Mouse (Mus musculus): ENCODE data around the gene Ctla4.

The Ctla4 gene

DNA sequence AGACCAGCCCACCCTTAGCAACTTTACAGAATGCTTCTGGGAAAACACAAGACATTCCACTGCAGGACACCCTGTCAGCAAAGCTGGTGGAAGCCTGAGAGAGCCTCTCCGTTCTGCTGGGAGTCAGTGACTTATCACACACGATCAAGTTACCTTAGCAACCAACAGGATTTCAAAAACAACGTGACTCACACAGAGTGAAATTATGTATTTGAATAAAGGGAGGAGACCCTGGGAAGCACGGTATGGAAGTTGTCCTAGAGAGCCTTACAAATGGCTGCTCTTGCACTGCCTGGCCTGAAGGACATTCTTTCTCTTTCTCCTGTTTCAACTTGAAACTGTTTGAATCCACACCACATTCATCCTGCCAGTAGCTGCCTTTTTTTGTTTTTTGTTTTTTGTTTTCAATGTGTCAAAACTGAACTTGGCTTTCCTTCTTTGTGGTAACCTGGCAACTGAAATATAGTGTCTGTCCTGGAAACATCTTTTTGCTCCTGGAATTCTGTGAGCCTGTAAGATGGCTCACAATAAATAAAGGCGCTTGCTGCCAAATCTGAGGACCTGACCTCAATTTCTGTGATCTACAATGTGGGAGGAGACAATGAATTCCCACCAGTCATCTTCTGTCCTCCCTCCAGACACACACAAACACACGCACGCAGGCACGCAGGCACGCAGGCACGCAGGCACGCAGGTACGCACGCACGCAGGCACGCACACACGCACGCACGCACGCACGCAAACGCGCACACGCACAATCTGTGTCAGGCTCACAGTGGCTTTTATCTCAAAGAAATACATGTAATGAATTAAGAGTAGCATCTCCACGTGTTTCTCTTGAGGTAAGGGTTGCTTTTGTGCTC, 33.9 kb downstream of the Ctla4 start:
- no peak for DNase-seq (ENCODE audit: extremely low spot score)

- no peak for DNase-seq (ENCODE audit: extremely low spot score)
Observed at GRCm38 (mm10) chr1:60929036-60929435, 42.2 kb downstream of the Ctla4 start.

DNA sequence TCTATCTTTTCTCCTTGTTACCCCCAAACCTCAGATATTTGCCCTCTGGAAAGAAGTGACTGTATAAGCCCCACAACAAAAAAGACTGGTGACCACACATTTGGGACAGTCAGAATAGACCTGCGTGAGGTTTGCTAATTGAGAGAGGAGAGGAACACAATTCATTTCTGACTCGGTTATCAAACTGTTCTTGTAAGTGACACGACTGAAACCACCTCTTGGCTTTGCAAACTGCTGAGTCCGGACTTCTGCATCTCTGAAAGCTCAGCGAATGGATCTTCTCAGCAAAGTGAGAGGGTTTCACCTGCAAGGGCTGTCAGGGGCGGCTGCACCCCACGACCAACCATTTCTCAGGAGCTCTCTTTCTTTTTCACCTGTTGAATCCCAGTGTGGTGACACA, 43.6 kb downstream of the Ctla4 start:
- no peak for DNase-seq (ENCODE audit: extremely low spot score)

DNA sequence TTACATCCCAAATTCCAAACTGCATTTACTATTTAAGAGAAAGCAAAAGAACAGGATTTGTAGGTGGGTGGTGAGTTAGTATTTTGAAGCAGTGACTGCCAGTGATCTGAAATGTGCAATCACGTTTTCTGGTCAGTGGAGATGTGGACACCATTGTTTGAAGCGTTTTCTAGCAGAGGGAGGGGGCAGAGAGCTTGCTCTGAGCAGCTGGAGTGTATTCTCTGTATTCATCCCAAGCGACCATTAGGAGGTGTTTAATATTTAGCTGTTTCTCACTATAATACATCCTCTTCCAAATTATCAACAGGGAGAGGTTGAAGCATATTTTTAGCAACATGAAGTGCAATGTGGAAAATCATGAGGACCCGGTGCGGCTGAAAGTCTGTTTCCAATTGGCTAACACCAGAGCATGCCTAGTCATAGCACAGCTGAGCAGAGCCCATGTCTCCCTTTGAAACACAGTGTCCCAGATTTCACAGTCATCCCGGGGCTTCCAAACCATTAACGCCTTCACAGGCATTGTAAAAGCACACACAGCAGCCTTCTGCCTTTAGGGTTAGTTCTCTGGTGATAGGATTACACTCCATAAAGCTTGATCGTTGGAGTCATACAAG, 49.3 kb downstream of the Ctla4 start:
- no peak for DNase-seq (ENCODE audit: extremely low spot score)

- no peak for DNase-seq (ENCODE audit: extremely low spot score)
Observed at GRCm38 (mm10) chr1:60936963-60937711, 50.3 kb downstream of the Ctla4 start.

DNA sequence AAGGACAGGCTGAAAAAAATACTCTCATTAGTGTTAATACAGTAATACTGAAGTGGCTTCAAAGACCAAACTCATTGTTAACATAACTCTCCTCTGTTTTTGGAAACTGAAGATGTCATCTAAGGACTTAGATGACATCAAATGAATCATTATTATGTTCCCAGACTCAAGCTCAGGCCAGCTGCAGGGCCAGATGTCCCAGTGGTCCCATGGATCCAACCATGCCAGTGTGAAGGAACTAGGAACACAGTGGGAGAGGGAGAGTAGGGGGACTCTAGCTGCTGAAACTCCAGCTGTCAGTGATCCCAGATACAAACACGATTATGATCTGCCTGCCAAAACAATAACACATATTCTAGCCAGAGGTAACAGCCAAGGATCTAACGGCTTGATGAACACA, 51.5 kb downstream of the Ctla4 start:
- DNase-seq (ENCODE audit: extremely low spot score) = no peak

- no peak for DNase-seq (ENCODE audit: extremely low spot score)
Observed at GRCm38 (mm10) chr1:60938974-60939373, 52.2 kb downstream of the Ctla4 start.

DNA sequence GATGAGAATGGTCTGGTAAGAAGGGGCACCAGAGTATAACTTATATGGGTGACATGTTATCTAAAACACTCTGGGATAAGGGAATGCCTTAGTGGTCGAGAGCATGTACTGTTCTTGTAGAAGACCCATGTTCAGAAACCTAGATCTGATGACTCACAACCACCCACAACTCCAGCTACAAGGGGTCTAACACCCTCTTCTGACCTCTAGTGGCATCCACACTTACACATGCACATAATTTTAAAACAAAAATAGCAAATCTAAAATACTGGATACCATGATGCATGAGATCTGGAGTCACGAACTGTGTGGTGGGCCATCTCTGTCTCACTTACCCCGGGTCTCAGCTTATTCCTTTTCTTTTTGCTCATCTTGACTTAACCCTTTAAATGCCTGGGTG, 53.2 kb downstream of the Ctla4 start:
- no peak for DNase-seq (ENCODE audit: extremely low spot score)

DNA sequence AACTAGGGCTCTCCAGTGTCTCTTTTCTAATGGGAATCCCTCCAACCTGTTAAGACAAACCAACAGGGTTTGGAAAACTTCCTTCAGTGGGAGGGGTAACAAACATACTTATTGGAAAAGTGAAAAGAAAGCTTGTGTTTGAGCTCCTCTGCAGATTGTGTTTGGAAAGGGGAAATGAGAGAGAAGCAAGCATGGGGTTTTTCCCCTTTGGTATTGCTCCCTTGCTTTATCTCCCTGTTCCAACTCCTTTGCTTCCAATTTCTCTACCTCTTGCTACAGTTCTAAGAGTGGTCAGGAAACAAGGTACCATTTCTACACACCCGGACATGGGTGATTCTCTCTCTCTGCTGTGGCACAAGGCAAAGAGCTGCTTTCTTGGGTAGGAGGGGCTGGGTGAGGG, 53.8 kb downstream of the Ctla4 start:
- no peak for DNase-seq (ENCODE audit: extremely low spot score)

- no peak for DNase-seq (ENCODE audit: extremely low spot score)
Observed at GRCm38 (mm10) chr1:60941056-60942048, 54.6 kb downstream of the Ctla4 start.

DNA sequence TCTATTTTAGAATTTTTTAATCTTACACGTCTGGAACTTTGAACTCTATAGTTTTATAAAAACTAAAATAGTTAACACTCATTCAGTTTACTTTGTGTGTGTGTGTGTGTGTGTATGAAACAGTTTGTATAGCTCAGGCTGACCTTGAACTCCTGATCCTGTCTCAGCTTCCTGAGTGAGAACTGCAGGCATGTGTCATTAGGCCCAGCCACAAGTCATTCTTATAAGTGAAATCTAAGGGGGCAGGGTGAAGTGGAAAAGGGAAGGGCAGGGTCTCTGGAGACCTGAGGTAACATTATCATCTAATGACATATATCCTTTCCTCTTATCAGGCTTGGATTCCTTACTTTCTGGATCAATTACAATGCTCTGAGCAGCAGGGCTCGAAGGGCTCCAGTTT, 56.1 kb downstream of the Ctla4 start:
- DNase-seq (ENCODE audit: extremely low spot score) = no peak

DNA sequence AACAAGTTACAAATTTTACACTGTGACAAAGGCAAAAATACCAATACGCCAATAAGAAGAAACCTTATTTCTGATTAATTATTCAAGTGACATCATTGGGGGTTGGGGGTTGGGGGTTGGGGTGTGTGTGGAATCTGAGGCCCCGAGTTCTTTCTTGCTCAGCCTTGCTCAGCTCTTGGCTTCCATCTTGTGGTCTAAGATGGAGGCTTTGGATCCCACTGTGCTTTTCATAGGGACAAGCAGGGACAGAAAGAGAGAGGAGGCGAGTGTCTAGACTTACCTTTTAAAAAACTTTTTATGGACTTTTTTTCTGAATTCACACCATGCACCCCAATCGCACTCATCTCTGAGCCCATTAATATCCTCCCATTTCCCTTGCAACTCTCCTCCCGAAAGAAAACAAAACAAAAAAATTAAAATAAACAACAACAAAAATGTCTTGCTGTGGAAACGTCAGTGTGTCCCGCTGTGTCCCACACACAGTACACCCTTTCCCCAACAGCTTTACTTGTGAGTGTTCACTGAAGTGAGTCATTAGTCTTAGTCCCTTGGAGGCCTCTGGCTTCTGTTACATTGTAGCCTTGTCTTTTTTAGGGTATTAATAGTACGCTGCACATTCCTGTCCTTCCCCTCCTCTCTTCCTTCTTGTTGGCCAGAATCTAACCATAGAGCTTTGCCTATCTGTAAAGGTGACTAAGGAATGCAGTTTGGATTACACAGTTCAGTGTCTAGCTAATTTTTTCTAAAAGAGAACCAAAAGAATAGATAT, 59.0 kb downstream of the Ctla4 start:
- no peak for DNase-seq (ENCODE audit: extremely low spot score)

DNA sequence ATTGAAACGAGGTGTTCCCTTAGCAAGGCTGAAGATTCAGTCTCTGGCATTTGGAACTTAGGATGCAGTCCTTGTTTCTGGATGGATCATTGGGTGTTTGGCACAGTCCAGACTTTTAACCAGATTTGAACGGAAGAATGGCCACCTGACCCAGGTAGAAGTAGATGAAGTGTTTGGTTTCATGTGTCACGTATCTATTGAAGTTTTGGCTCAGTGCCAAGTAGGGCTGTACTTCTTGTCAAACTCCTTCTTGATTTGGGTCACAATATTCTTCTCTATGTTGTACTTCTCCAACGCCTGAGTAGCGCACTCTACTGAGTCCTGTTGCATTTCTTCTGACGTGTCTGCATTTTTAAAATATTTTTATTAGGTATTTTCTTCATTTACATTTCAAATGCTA, 61.3 kb downstream of the Ctla4 start:
- DNase-seq (ENCODE audit: extremely low spot score) = no peak

DNA sequence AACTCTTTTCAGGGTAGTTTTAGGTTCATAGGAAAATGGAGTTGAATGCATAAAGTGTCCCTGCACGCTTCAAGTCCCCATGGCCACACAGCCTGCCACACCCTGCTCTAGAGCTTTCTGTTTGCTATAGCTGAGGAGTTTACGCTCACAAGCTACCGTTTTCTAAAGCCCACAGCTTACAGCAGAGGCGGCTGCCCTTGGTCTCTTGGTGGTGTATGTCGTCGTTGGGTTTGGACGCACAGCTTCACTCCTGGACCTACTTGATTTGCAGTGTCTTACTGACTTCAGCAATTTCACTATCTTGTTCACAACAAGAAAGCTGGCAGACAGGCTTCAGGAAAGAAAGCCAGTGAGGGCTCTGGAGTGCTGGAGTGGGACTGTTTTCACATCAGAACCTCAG, 66.2 kb downstream of the Ctla4 start:
- no peak for DNase-seq (ENCODE audit: extremely low spot score)

DNA sequence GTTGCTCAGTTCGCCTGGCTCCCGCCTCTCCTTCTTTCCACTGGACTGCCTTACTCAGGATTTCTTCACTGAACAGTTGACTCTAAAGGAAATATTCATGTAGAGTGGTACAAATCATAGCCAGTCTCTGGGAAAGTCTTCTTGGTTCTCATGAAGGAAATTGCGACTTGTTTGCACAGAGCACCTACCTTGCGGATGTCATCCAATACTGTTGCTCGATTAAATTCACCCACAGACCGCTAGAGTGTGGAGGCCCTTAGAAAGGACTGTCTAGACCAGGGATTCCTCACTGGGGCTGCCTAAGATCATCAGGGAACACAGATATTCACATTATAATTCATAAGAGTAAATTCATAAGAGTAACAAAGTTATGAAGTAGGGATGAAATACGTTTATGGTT, 66.9 kb downstream of the Ctla4 start:
- no peak for DNase-seq (ENCODE audit: extremely low spot score)

- DNase-seq (ENCODE audit: extremely low spot score) = peak; percentile 12
Observed at GRCm38 (mm10) chr1:60954759-60955158, 68.0 kb downstream of the Ctla4 start.

DNA sequence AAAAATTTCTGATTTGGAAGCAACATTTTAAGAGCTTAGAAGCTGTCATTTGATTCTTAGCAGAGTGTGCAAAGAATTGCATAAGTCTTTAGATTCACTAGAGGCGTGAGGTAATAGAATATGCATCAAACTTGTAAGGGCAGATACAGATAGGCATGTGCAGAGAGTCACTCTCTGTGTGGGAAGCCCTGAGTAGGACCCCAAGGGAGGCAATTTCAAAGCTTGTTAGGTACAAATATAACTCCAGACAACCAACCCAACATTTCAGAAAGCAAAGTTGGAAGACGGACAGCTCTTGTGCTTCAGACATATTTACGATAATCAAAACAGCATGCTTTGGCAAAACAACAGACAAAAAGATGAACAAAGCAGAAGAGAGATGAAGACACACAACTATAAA, 68.4 kb downstream of the Ctla4 start:
- no peak for DNase-seq (ENCODE audit: extremely low spot score)

DNA sequence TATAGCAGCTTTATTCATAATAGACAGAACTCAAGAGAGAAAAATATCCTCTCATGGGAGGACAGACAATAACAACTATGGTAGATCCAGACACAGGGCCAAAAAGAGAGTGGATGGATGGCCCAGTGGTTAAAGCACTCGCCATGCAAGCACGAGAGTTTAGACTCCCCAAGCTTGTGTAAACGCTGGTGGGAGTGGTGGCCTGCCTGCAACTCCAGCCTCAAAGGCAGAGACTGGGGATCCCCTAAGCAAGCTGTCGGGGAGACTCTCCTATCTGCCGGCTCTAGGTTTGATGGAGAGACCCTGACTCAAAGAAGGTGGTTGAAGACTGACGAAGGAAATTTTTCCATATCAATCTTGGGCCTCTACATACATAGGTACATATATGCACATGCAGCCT, 69.4 kb downstream of the Ctla4 start:
- no peak for DNase-seq (ENCODE audit: extremely low spot score)

GRCm38 (mm10) chr1:60958287-60958686, 71.5 kb downstream of the Ctla4 start:
- DNase-seq (ENCODE audit: extremely low spot score) = no peak

- no peak for DNase-seq (ENCODE audit: extremely low spot score)
Observed at GRCm38 (mm10) chr1:60959246-60959645, 72.4 kb downstream of the Ctla4 start.

- no peak for DNase-seq (ENCODE audit: extremely low spot score)
Observed at GRCm38 (mm10) chr1:60960451-60960850, 73.7 kb downstream of the Ctla4 start.

All from embryo, embryonic 9.5 days (tissue).